Mouse (Mus musculus): Measurements from ENCODE around the gene Noxred1. TPM values are rescaled to one million over a fixed set of nuclear protein-coding genes. Genes with fewer than 3 reads are reported as not detected.

Gene Noxred1
- total and polyA plus RNA-seq, 2 experiments from 2014 or later, result 0.48 to 0.84 TPM

GRCm38 (mm10) chr12:87230379-87230895 is 8.1 kb downstream of the Noxred1 start:
- Histone ChIP-seq H3K9me3 (ENCODE audit: low read length) (no peaks in the 10 kb centered on the region), H3K36me3 (ENCODE audit: insufficient read depth, low read length) (no peaks in the 10 kb centered on the region), H3K9ac (replicated peaks; ENCODE audit: low read length) (no peak overlapping the region), H3K27me3 (ENCODE audit: insufficient read depth, low read length) (no peaks in the 10 kb centered on the region), H3K4me1 (ENCODE audit: insufficient read depth, low read length) (no peaks in the 10 kb centered on the region), H3K4me2 (ENCODE audit: low read depth, low read length) (no peak overlapping the region), H3K4me3 (ENCODE audit: low read length) (no peak overlapping the region), H3K27ac (no peak overlapping the region)
- DNase-seq (ENCODE audit: low spot score) (no peak), ATAC-seq (no peak)
- TF ChIP-seq CTCF (IDR thresholded peaks at IDR 0.05; ENCODE audit: low read depth), result no peak

- Histone ChIP-seq H3K4me1 (ENCODE audit: insufficient read depth, low read length) (no peaks in the 10 kb centered on the region), H3K27me3 (ENCODE audit: insufficient read depth, low read length) (no peaks in the 10 kb centered on the region), H3K9me3 (ENCODE audit: low read length) (no peaks in the 10 kb centered on the region), H3K27ac (no peak overlapping the region), H3K36me3 (ENCODE audit: insufficient read depth, low read length) (no peaks in the 10 kb centered on the region), H3K4me2 (ENCODE audit: low read depth, low read length) (no peak overlapping the region), H3K4me3 (ENCODE audit: low read length) (no peak overlapping the region), H3K9ac (replicated peaks; ENCODE audit: low read length) (no peak overlapping the region)
- WGBS, result 90% methylated on average over 2 of the region's 2 CpGs
- DNase-seq (ENCODE audit: low spot score) (no peak), ATAC-seq (no peak)
- TF ChIP-seq CTCF (IDR thresholded peaks at IDR 0.05; ENCODE audit: low read depth), result no peak
These were observed 8.9 kb downstream of the Noxred1 start for GRCm38 (mm10) chr12:87229633-87230032.

GRCm38 (mm10) chr12:87226801-87227200 is 11.7 kb downstream of the Noxred1 start:
- no peak overlapping the region for H3K27ac ChIP-seq
- H3K4me2 ChIP-seq (ENCODE audit: low read depth, low read length), result no peak overlapping the region
- no peak overlapping the region for H3K4me3 ChIP-seq (ENCODE audit: low read length)
- no peaks in the 10 kb centered on the region for H3K27me3 ChIP-seq (ENCODE audit: insufficient read depth, low read length)
- DNase-seq (ENCODE audit: low spot score) (no peak), ATAC-seq (no peak)
- no peaks in the 10 kb centered on the region for H3K4me1 ChIP-seq (ENCODE audit: insufficient read depth, low read length)
- no peak overlapping the region for H3K9ac ChIP-seq (replicated peaks; ENCODE audit: low read length)
- 0 out of 2 replicates have a peak, but pooled peaks have one; percentile 4 for TF ChIP-seq CTCF (IDR thresholded peaks at IDR 0.05; ENCODE audit: low read depth)
- H3K9me3 ChIP-seq (ENCODE audit: low read length), result no peaks in the 10 kb centered on the region
- WGBS, result 79% methylated on average over 7 of the region's 7 CpGs
- no peaks in the 10 kb centered on the region for H3K36me3 ChIP-seq (ENCODE audit: insufficient read depth, low read length)

- no peak overlapping the region for H3K4me2 ChIP-seq (ENCODE audit: low read depth, low read length)
- H3K36me3 ChIP-seq (ENCODE audit: insufficient read depth, low read length), result no peaks in the 10 kb centered on the region
- no peak for TF ChIP-seq CTCF (IDR thresholded peaks at IDR 0.05; ENCODE audit: low read depth)
- H3K9ac ChIP-seq (replicated peaks; ENCODE audit: low read length), result no peak overlapping the region
- no peak overlapping the region for H3K27ac ChIP-seq
- 76% methylated on average over 10 of the region's 10 CpGs for WGBS
- H3K4me1 ChIP-seq (ENCODE audit: insufficient read depth, low read length), result no peaks in the 10 kb centered on the region
- H3K27me3 ChIP-seq (ENCODE audit: insufficient read depth, low read length), result no peaks in the 10 kb centered on the region
- H3K4me3 ChIP-seq (ENCODE audit: low read length), result no peak overlapping the region
- H3K9me3 ChIP-seq (ENCODE audit: low read length), result no peaks in the 10 kb centered on the region
- ATAC-seq (no peak), DNase-seq (ENCODE audit: low spot score) (no peak)
These were observed 13.6 kb downstream of the Noxred1 start for GRCm38 (mm10) chr12:87224950-87225349.

GRCm38 (mm10) chr12:87219362-87219761 is 19.2 kb downstream of the Noxred1 start:
- H3K4me3 ChIP-seq (ENCODE audit: low read length), result no peak overlapping the region
- H3K27ac ChIP-seq, result no peak overlapping the region
- no peaks in the 10 kb centered on the region for H3K4me1 ChIP-seq (ENCODE audit: insufficient read depth, low read length)
- no peaks in the 10 kb centered on the region for H3K27me3 ChIP-seq (ENCODE audit: insufficient read depth, low read length)
- ATAC-seq (no peak), DNase-seq (ENCODE audit: low spot score) (peak; percentile 60)
- 45% methylated on average over 7 of the region's 7 CpGs for WGBS
- no peak for TF ChIP-seq CTCF (IDR thresholded peaks at IDR 0.05; ENCODE audit: low read depth)
- H3K4me2 ChIP-seq (ENCODE audit: low read depth, low read length), result no peak overlapping the region
- no peak overlapping the region for H3K9ac ChIP-seq (replicated peaks; ENCODE audit: low read length)
- no peaks in the 10 kb centered on the region for H3K36me3 ChIP-seq (ENCODE audit: insufficient read depth, low read length)
- H3K9me3 ChIP-seq (ENCODE audit: low read length), result no peaks in the 10 kb centered on the region

- no peak for TF ChIP-seq CTCF (IDR thresholded peaks at IDR 0.05; ENCODE audit: low read depth)
These were observed 20.9 kb downstream of the Noxred1 start for GRCm38 (mm10) chr12:87217596-87217995.

GRCm38 (mm10) chr12:87216053-87216452 is 22.5 kb downstream of the Noxred1 start:
- 79% methylated on average over 2 of the region's 2 CpGs for WGBS
- no peaks in the 10 kb centered on the region for H3K27me3 ChIP-seq (ENCODE audit: insufficient read depth, low read length)

More at GRCm38 (mm10) chr12:87217596-87217995, 20.9 kb downstream of the Noxred1 start:
- no peak overlapping the region for H3K9ac ChIP-seq (replicated peaks; ENCODE audit: low read length)
- DNase-seq (ENCODE audit: low spot score) (no peak), ATAC-seq (no peak)
- H3K4me3 ChIP-seq (ENCODE audit: low read length), result no peak overlapping the region
- no peak overlapping the region for H3K27ac ChIP-seq
- no peaks in the 10 kb centered on the region for H3K9me3 ChIP-seq (ENCODE audit: low read length)
- H3K4me2 ChIP-seq (ENCODE audit: low read depth, low read length), result no peak overlapping the region
- no peaks in the 10 kb centered on the region for H3K4me1 ChIP-seq (ENCODE audit: insufficient read depth, low read length)
- H3K27me3 ChIP-seq (ENCODE audit: insufficient read depth, low read length), result no peaks in the 10 kb centered on the region
- no peaks in the 10 kb centered on the region for H3K36me3 ChIP-seq (ENCODE audit: insufficient read depth, low read length)

More at GRCm38 (mm10) chr12:87216053-87216452, 22.5 kb downstream of the Noxred1 start:
- Histone ChIP-seq H3K36me3 (ENCODE audit: insufficient read depth, low read length) (no peaks in the 10 kb centered on the region), H3K4me1 (ENCODE audit: insufficient read depth, low read length) (no peaks in the 10 kb centered on the region), H3K4me2 (ENCODE audit: low read depth, low read length) (no peak overlapping the region), H3K27ac (no peak overlapping the region), H3K9ac (replicated peaks; ENCODE audit: low read length) (no peak overlapping the region), H3K9me3 (ENCODE audit: low read length) (no peaks in the 10 kb centered on the region), H3K4me3 (ENCODE audit: low read length) (no peak overlapping the region)
- ATAC-seq, result no peak
- no peak for DNase-seq (ENCODE audit: low spot score)
- TF ChIP-seq CTCF (IDR thresholded peaks at IDR 0.05; ENCODE audit: low read depth), result no peak

Data from hindbrain, postnatal 0 days (tissue).